Mouse (Mus musculus): ENCODE measurements around the gene Flii. TPM values are rescaled to one million over a fixed set of nuclear protein-coding genes. Genes with fewer than 3 reads are reported as not detected.
A peak's percentile ranks its signal among the peaks of the same experiment; 100 is the strongest.

Gene Flii
- total RNA-seq, 1 experiment from 2014 or later, result 129 TPM

DNA sequence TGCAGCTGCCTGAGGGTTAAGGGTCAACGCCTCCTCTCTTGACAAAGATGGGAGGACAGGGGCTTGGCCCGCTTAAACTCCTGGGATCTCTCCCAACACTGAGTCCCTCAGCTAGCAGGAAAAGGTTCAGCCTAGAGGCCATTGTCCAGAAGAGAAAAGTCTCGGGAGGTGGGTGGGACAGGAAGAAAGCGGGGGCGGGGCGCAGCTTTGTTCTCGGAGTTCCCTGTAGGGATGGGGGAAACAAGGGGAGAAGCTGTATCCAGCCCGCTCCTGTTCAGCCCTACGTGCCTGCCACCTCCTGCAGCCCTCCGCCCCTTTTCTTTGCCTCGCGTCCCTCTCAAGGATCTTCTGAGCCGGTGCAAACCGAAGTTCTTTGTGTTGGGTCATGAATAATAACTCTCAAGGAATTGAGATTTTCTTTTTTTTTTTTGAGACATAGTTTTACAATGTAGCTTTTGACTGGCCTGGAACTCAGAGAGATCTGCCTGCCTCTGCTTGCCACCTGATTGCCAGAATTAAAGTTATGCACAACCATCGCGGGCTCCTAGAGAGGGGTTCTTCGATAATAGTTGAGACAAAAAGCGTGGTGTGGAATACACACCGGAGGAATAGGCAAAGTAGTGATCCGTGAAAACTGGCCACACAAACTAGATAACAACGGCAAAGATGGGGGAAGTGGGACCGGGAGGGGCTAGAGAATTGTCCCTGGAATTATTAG, 28.1 kb downstream of the Flii start:
- peak; percentile 44 for ATAC-seq (replicated peaks; ENCODE audit: low read depth, poor library complexity, severe bottlenecking)

DNA sequence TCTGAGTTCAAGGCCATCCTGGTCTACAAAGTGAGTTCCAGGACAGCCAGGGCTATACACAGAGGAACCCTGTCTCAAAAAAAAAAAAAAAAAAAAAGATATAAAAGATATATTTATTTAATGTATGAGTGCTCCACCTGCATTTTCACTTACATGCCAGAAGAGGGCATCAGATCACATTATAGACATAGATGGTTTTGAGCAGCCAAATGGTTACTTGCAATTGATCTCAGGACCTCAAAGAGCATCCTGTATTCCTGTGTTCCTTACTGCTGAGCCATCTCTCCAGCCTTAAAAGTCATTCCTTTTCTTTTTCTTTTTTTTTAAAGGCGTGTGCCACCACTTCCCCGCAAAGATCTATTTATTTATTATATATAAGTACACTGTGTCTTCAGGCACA, 29.5 kb downstream of the Flii start:
- peak; percentile 48; the same call in 1 of the 2 replicates for ATAC-seq (replicated peaks; ENCODE audit: low read depth, poor library complexity, severe bottlenecking)

DNA sequence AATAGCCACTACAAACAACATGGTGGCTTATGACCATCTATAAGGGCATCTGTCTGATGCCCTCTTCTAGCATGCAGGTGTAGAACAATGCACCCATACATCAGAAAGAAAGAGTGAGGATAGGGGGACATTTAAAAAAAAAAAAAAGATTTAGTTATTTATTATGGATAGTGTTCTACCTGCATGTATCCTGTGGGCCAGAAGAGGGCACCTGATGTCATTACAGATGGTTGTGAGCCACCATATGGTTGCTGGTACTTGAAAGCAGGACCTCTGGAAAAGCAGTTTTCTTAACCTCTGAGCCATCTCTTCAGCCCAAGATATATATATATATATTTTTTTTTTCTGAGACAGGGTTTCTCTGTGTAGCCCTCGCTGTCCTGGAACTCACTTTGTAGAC, 30.9 kb downstream of the Flii start:
- ATAC-seq (replicated peaks; ENCODE audit: low read depth, poor library complexity, severe bottlenecking), result no peak

Other genes starting within 250 kb of the Flii start
- 30.4 and 31.4 TPM in 2 replicates for gene Alkbh5, start 190.9 kb downstream of the Flii start, total RNA-seq (2017)
- 7.1 and 10.4 TPM in 2 replicates for gene Llgl1, start 27.5 kb downstream of the Flii start, total RNA-seq (2017)
- 3.5 TPM in 2 replicates for gene Mief2, start 1.1 kb upstream of the Flii start, total RNA-seq (2017)
- gene Top3a, start 50.1 kb upstream of the Flii start, total RNA-seq (2017), result 19.3 and 29.9 TPM in 2 replicates
- 15.3 and 21.3 TPM in 2 replicates for gene Smcr8, start 50.3 kb upstream of the Flii start, total RNA-seq (2017)
- gene Shmt1, start 84.5 kb upstream of the Flii start, total RNA-seq (2017), result 71.9 and 77.1 TPM in 2 replicates
- 10.7 and 14.1 TPM in 2 replicates for gene Dhrs7b, start 103.4 kb upstream of the Flii start, total RNA-seq (2017)
- 82.0 and 86.5 TPM in 2 replicates for gene Tmem11, start 152.0 kb upstream of the Flii start, total RNA-seq (2017)
- gene Natd1, start 187.5 kb upstream of the Flii start, total RNA-seq (2017), result 1.4 and 1.7 TPM in 2 replicates
- gene Map2k3, start 204.8 kb upstream of the Flii start, total RNA-seq (2017), result 18.3 and 21.3 TPM in 2 replicates

Data from common myeloid progenitor, adult 5-6 weeks (primary cell).